Mouse (Mus musculus) midbrain, embryonic 12.5 days (tissue): ENCODE data around the gene Spata32. TPM values are rescaled to one million over a fixed set of nuclear protein-coding genes. Genes with fewer than 3 reads are reported as not detected.

Experiments
- ATAC-seq: fragments of 200-750 bp; cut with Nextera tagmentation; 2 replicates; pipeline ENCODE4 v1.8.0; 2017; ENCODE audit warnings: low read depth, moderate TSS enrichment, moderate library complexity; ENCODE audit not compliant: low FRiP score
- H3K27ac ChIP-seq: fragments of 300-500 bp; sonication (generic); replicated peaks from 2 replicates; pipeline ENCODE4 v1.5.1; 2016; ENCODE audit warnings: mild to moderate bottlenecking
- H3K27me3 ChIP-seq: fragments of 300-500 bp; sonication (generic); 2 replicates; pipeline ENCODE4 v1.6.1; 2016; ENCODE audit warnings: mild to moderate bottlenecking
- H3K36me3 ChIP-seq: fragments of 300-500 bp; sonication (generic); 2 replicates; pipeline ENCODE4 v1.6.1; 2016
- H3K4me1 ChIP-seq: fragments of 300-500 bp; sonication (generic); 2 replicates; pipeline ENCODE4 v1.6.1; 2016
- H3K4me2 ChIP-seq: fragments of 300-500 bp; sonication (generic); replicated peaks from 2 replicates; pipeline ENCODE4 v1.6.1; 2016; ENCODE audit warnings: mild to moderate bottlenecking, moderate library complexity
- H3K4me3 ChIP-seq: fragments of 300-500 bp; sonication (generic); 2 replicates; pipeline ENCODE4 v1.5.1; 2016; ENCODE audit warnings: mild to moderate bottlenecking
- H3K9ac ChIP-seq: fragments of 300-500 bp; sonication (generic); replicated peaks from 2 replicates; pipeline ENCODE4 v1.6.1; 2016; ENCODE audit warnings: mild to moderate bottlenecking, moderate library complexity
- H3K9me3 ChIP-seq: fragments of 300-500 bp; sonication (generic); 2 replicates; pipeline ENCODE4 v1.6.1; 2016; ENCODE audit warnings: mild to moderate bottlenecking
- WGBS: fragments of 180-500 bp; shearing (Covaris S2); methylation state at CpG from one replicate; pipeline ENCODE4 v1.1.7; 2016; 5-methylcytosine and 5-hydroxymethylcytosine counted together
- polyA plus RNA-seq: library from polyadenylated mRNA; unstranded; fragments of >200 nt; fragmentation: Nextera tagmentation; extraction: Ambion mirVana; gene quantifications from 2 replicates; pipeline ENCODE4 v1.2.1, GENCODE M21; 2016

Gene Spata32
- polyA plus RNA-seq = 0.21 TPM in 1 of 2 replicates, not detected in the other

GRCm38 (mm10) chr11:103217790-103218516 lies at the start of gene Spata32:
Gene Spata32 (minus strand): TSS chr11:103218432.
- Histone ChIP-seq H3K27me3 (peaks cover 26% of the 10 kb centered on the region), H3K9me3 (0 out of 2 replicates have a peak, but pooled peaks cover 4% of the 10 kb centered on the region), H3K4me3 (peak within 1 kb of the TSS; percentile 54), H3K27ac (peak within 1 kb of the TSS; percentile 70; the same call in 1 of the 2 replicates), H3K9ac (peak within 1 kb of the TSS; percentile 49), H3K36me3 (peaks cover 29% of the 10 kb centered on the region), H3K4me2 (peak within 1 kb of the TSS; percentile 96), H3K4me1 (peaks cover 7% of the 10 kb centered on the region)
- peak; percentile 81 for ATAC-seq
- 1% methylated on average over 44 of the region's 45 CpGs for WGBS

GRCm38 (mm10) chr11:103267346-103268219 lies 49.4 kb upstream of the Spata32 start, which contains the start of gene Map3k14:
Gene Map3k14 (minus strand): TSS chr11:103267472.
- Histone ChIP-seq H3K9me3 (no peaks in the 10 kb centered on the region), H3K36me3 (no peaks in the 10 kb centered on the region), H3K4me3 (peak within 1 kb of the TSS; percentile 62), H3K4me2 (peak within 1 kb of the TSS; percentile 76), H3K27ac (peak within 1 kb of the TSS; percentile 94), H3K27me3 (no peaks in the 10 kb centered on the region), H3K4me1 (peaks cover 56% of the 10 kb centered on the region), H3K9ac (peak within 1 kb of the TSS; percentile 73)
- ATAC-seq = peak; percentile 97
- WGBS = 1% methylated on average over 55 of the region's 55 CpGs

- no peaks in the 10 kb centered on the region for H3K9me3 ChIP-seq
- H3K4me3 ChIP-seq = peak overlapping the region; percentile 62
- under 1% methylated on average over 37 of the region's 42 CpGs for WGBS
- peak overlapping the region; percentile 73 for H3K9ac ChIP-seq
- peak overlapping the region; percentile 76 for H3K4me2 ChIP-seq
- H3K27ac ChIP-seq = peak overlapping the region; percentile 94
- no peaks in the 10 kb centered on the region for H3K27me3 ChIP-seq
- H3K4me1 ChIP-seq = peaks cover 56% of the 10 kb centered on the region
- H3K36me3 ChIP-seq = no peaks in the 10 kb centered on the region
- ATAC-seq = peak; percentile 20
Observed at GRCm38 (mm10) chr11:103266729-103267345, 48.6 kb upstream of the Spata32 start.

GRCm38 (mm10) chr11:103265856-103266255 lies 47.6 kb upstream of the Spata32 start:
- WGBS = 72% methylated on average over 2 of the region's 2 CpGs
- H3K9me3 ChIP-seq = no peaks in the 10 kb centered on the region

GRCm38 (mm10) chr11:103265211-103265610 lies 47.0 kb upstream of the Spata32 start:
- Histone ChIP-seq H3K4me3 (no peak overlapping the region), H3K27me3 (no peaks in the 10 kb centered on the region), H3K27ac (peak overlapping the region; percentile 79; the same call in 1 of the 2 replicates), H3K4me1 (peaks cover 51% of the 10 kb centered on the region), H3K9me3 (no peaks in the 10 kb centered on the region), H3K9ac (no peak overlapping the region), H3K36me3 (no peaks in the 10 kb centered on the region), H3K4me2 (peak overlapping the region; percentile 76)
- 34% methylated on average over 7 of the region's 7 CpGs for WGBS
- no peak for ATAC-seq

More at GRCm38 (mm10) chr11:103265856-103266255, 47.6 kb upstream of the Spata32 start:
- ATAC-seq = no peak
- Histone ChIP-seq H3K36me3 (no peaks in the 10 kb centered on the region), H3K4me1 (peaks cover 55% of the 10 kb centered on the region), H3K27ac (no peak overlapping the region), H3K4me3 (peak overlapping the region; percentile 62; the same call in 1 of the 2 replicates), H3K4me2 (peak overlapping the region; percentile 76), H3K27me3 (no peaks in the 10 kb centered on the region), H3K9ac (peak overlapping the region; percentile 73; the same call in 1 of the 2 replicates)

- no peak for ATAC-seq
- Histone ChIP-seq H3K4me2 (peak overlapping the region; percentile 76), H3K27ac (peak overlapping the region; percentile 79), H3K4me1 (peaks cover 51% of the 10 kb centered on the region), H3K27me3 (no peaks in the 10 kb centered on the region), H3K4me3 (no peak overlapping the region; the same call in 1 of the 2 replicates), H3K9me3 (no peaks in the 10 kb centered on the region), H3K9ac (0 out of 2 replicates have a peak overlapping the region, but pooled peaks have one; percentile 37), H3K36me3 (no peaks in the 10 kb centered on the region)
- 61% methylated on average over 20 of the region's 20 CpGs for WGBS
Observed at GRCm38 (mm10) chr11:103264427-103265005, 46.3 kb upstream of the Spata32 start.

GRCm38 (mm10) chr11:103263551-103263950 lies 45.3 kb upstream of the Spata32 start:
- no peak overlapping the region for H3K4me3 ChIP-seq
- peaks cover 48% of the 10 kb centered on the region for H3K4me1 ChIP-seq
- 32% methylated on average over 10 of the region's 10 CpGs for WGBS
- ATAC-seq = no peak
- peak overlapping the region; percentile 39 for H3K9ac ChIP-seq
- no peaks in the 10 kb centered on the region for H3K9me3 ChIP-seq
- no peaks in the 10 kb centered on the region for H3K27me3 ChIP-seq
- H3K27ac ChIP-seq = peak overlapping the region; percentile 79
- H3K4me2 ChIP-seq = peak overlapping the region; percentile 38
- no peaks in the 10 kb centered on the region for H3K36me3 ChIP-seq

- Histone ChIP-seq H3K4me1 (peaks cover 39% of the 10 kb centered on the region), H3K9me3 (no peaks in the 10 kb centered on the region), H3K36me3 (no peaks in the 10 kb centered on the region), H3K4me3 (no peak overlapping the region), H3K27me3 (no peaks in the 10 kb centered on the region), H3K9ac (no peak overlapping the region; the same call in 1 of the 2 replicates), H3K4me2 (no peak overlapping the region), H3K27ac (peak overlapping the region; percentile 27; the same call in 1 of the 2 replicates)
- 75% methylated on average over 20 of the region's 20 CpGs for WGBS
- no peak for ATAC-seq
Observed at GRCm38 (mm10) chr11:103262412-103263267, 44.4 kb upstream of the Spata32 start.

- no peaks in the 10 kb centered on the region for H3K36me3 ChIP-seq
- H3K4me3 ChIP-seq = no peak overlapping the region
- H3K9me3 ChIP-seq = no peaks in the 10 kb centered on the region
- no peak overlapping the region for H3K9ac ChIP-seq
- no peaks in the 10 kb centered on the region for H3K27me3 ChIP-seq
- 91% methylated on average over 7 of the region's 7 CpGs for WGBS
- no peak overlapping the region for H3K27ac ChIP-seq
- H3K4me1 ChIP-seq = peaks cover 39% of the 10 kb centered on the region
- ATAC-seq = no peak
- no peak overlapping the region for H3K4me2 ChIP-seq
Observed at GRCm38 (mm10) chr11:103261671-103262411, 43.6 kb upstream of the Spata32 start.

- H3K36me3 ChIP-seq = no peaks in the 10 kb centered on the region
- peaks cover 28% of the 10 kb centered on the region for H3K4me1 ChIP-seq
- no peak for ATAC-seq
- H3K4me2 ChIP-seq = no peak overlapping the region
- H3K9me3 ChIP-seq = no peaks in the 10 kb centered on the region
- no peaks in the 10 kb centered on the region for H3K27me3 ChIP-seq
- no peak overlapping the region for H3K4me3 ChIP-seq
- no peak overlapping the region for H3K27ac ChIP-seq
- H3K9ac ChIP-seq = no peak overlapping the region
- WGBS = 92% methylated on average over 12 of the region's 12 CpGs
Observed at GRCm38 (mm10) chr11:103260515-103261192, 42.4 kb upstream of the Spata32 start.
